Mouse (Mus musculus) lung, postnatal 10 days (tissue): Measurements from ENCODE around the gene Trim28.

Experiments used
- DNase-seq: peaks from one replicate; pipeline ENCODE4 v3.0.0; 2021

Gene Trim28

GRCm38 (mm10) chr7:12998851-12999250 lies at the start of gene Trim28:
Gene Trim28, plus strand, starts transcription at chr7:12999114.
- no peak for DNase-seq

GRCm38 (mm10) chr7:12949872-12950229 lies 49.1 kb upstream of the Trim28 start:
- DNase-seq, result no peak

DNA sequence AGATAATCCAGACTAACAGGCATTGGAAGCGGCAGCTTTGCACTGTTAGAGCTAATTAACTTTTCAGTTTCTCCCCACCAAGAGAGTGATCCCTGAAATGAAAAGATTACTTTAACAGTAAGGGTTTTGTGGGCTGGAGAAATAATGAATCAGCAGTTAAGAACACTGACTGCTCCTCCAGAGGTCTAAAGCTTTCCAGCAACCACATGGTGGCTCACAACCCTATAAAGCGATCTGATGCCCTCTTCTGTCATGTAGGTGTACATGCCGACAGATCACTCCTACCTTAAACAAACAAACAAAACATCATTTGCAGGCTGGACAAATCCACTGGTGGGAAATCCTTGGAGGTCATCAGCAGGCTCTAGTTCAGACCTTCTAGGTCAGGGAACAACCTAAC lies 44.0 kb upstream of the Trim28 start:
- DNase-seq, result no peak

DNA sequence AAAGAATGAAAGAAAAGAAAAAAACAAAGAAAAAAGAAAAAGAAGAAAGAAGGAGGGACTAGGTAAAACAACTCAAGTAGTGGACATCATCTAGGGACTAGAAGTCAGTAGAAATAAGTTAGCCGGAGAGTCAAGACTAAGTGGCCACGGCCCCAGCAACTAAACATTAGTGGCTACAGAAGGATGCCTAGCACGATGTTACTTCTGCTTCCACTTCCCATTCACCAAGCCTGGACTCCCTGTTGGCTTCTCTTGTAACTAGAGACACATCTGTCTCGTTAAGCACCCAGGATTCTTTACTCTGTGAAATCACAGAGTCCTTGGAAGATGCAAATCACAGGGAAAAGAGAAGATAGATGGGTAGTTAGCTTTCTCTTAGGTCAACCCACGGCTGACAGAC lies 41.4 kb upstream of the Trim28 start:
- DNase-seq, result no peak

- DNase-seq, result no peak
These were observed 40.0 kb upstream of the Trim28 start for GRCm38 (mm10) chr7:12958948-12959347.

DNA sequence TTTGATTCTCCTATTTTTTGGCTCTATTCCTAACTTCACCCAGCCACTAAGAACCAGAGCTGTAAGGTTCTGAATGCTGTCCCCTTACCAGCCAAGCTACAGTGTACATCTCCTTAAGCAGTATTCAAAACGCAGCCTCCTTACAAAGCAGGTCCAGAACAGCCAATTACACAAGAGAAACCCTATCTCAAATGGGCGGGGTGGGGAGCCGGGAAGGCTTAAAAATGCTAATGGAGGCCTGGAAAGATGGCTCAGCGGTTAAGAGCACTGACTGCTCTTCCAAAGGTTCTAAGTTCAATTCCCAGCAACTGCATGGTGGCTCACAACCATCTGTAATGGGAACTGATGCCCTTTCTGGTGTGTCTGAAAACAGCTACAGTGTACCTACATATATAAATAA lies 39.2 kb upstream of the Trim28 start:
- DNase-seq, result no peak

DNA sequence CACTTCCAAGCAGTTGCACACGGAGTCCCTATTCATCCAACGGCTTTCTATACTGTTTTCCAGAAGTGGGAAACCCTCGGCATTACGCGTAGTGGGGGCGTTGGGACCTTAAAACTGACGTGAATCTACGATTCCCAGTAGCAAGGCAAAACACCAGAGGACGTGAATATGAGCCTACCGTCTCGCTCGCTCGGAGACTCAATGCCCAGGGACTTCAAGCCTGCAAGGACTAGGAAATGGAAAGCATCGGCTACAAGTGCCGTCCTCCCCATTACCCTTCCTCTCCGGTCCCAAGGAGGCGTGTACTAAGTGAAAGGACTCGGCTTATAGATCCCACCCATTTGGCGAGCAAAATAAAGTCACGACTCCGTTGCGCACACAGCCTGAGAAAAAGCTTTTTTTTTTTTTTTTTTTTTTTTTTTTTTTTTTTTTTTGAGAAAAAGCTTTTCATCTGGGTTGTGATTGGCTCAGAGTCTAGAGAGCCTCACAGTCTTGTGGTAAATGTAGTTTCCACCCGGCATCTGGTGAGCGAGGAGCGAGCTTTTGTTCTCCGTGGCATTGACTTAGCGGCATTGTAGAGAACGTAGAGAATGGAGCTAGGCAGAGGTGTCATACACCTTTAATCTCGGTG lies 37.3 kb upstream of the Trim28 start:
- DNase-seq, result peak; percentile 75

DNA sequence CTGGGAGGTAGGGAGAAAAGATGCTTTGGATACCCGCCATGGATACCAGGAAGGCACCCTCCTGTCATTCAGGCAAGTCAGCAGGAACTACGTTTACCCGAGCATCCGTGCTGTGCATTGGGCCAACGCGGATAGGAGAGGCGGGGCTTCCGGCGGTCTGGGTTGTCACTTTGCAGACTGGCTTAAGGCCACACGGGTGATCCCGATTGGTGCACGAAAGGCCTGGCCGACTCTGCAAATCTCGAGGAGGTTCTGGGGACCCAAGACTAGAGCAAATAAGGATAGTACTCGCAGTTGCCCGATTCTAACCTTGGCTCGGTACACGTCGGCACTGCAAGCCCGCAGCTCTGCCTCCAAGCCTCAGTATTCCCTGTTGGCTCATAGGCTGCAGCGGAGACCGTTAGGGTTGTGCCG lies 33.2 kb upstream of the Trim28 start, which contains the start of gene Zfp324:
Gene Zfp324, plus strand, starts transcription at position 161 of the 414 bp plus-strand sequence.
- peak; percentile 96 for DNase-seq

- DNase-seq, result peak; percentile 64
These were observed 32.6 kb upstream of the Trim28 start for GRCm38 (mm10) chr7:12966104-12966845.

- DNase-seq, result no peak
These were observed 28.0 kb upstream of the Trim28 start for GRCm38 (mm10) chr7:12970906-12971305.

GRCm38 (mm10) chr7:12977682-12978389 lies 21.1 kb upstream of the Trim28 start, which contains the start of gene Zfp446:
Gene Zfp446, plus strand, starts transcription at chr7:12977848.
- peak; percentile 99 for DNase-seq

DNA sequence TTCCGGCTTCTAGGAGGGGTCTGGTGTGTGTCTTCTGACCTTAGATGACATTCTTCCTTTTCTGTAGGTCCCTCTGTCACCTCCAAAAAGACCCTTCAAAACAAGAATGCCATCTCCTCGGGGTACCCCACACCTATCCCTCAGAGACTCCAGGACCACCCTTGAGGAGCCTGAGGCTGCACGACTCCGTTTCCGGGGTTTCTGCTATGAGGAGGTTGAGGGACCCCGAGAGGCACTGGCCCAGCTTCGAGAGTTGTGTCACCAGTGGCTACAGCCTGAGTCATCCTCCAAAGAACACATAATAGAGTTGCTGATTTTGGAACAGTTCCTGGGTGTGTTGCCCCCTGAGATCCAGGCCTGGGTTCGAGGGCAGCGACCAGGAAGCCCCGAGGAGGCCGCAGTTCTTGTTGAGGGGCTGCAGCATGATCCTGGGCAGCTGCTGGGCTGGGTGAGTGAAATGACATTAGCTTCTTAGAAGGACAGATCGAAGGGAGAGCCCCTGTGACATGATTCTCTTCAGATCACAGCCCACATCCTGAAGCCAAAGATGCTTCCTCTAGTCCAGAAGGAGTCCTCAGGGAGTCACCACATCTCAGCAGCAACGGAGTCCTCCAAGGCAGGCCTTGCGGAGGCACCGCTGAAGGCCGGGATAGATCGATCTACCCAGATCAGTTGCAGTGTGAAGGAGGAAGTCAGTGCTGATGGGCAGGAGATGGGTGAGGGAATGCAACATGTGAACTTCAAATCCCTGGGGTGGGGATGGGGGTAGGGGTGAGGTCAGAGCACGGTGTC lies 19.8 kb upstream of the Trim28 start:
- peak; percentile 3 for DNase-seq

DNA sequence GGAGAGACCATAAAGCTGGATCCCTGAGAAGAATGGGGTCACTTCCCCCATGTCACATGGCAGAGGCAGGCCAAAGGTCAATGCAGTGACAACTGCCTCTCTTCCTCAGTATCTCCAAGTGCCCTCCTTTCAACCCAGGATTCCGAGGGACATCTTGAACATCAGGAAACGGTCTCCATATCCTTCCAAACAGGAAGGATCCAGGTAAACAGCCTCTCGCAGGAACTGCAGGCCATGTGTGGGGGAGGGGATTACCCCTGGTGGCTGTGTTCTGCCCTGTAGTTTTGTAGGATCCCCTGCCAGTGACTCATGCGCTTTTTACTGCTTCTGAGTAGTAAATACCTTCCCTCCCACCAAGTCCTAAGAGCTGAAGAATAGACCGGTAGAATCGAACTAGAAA lies 19.1 kb upstream of the Trim28 start:
- peak; percentile 50 for DNase-seq

DNA sequence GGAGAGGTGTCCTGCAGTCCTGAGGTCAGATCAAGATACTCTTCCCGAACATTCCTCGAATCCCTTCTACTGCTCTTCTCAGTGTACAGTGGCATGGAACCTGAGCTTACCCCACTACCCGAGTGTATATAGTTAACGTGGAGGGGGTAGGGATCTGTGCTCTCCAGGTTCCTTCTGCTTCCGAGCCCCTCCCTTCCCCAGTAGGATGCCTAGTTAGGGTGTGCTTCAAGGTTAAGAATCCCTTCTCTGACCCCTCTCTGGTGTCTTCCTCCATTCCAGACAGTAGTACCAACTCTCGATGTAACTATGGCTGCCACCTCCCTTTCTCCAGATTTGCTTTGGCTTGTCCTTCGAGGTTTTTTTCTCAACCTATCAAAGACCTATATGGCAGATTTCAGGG lies 18.6 kb upstream of the Trim28 start:
- no peak for DNase-seq

DNA sequence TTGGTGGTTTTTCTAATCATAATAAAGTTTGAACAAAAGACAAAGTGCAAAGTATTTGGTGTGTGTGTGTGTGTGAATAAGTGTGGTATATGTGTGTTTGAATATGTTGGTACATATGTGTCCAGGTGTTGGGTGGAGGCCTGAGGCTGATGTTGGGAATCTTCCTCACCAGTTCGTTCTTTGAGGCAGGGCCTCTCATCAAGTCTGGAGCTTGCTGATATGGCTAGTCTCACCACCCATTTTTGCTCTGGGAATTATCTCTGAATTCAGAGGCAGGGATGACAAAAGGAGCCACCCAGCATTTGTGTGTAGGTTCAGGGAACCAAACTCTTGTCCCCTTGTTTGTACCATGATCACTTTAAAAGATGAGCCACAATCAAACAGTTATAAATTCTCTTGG lies 13.2 kb upstream of the Trim28 start:
- no peak for DNase-seq

- no peak for DNase-seq
These were observed 12.0 kb upstream of the Trim28 start for GRCm38 (mm10) chr7:12986906-12987305.

DNA sequence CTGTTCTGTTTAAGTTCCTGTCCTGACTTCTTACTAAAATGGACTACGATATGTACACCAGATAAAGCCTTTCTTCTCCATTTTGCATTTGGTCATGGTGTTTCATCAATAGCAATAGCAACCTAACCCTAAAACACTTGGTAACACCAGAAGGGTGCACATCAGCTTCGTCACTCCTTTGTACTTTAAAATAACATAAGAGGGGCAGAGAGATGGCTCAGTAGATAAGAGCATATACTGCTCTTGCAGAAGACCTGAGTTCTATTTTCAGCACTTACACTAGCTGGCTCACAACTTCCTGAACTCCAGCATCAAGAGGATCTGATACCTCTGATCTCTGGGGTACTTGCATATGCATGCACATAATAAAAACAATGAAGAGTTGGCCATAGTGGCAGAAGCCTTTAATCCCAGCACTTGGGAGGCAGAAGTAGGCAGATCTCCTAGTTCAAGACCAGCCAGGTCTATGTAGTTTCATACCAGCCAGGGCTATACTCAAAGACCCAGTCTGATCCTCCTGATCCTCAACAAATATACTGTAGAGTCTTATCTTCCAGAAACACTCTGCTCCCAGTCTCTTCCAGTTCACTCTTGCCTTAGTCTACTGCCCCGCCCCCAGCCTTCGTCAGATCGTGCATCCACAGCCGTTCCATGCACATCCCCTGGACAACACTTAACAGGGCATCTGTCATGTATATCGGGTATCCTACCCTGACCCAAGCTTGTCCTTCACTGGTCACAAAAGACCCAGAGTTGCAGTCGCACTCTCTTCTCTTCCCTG lies 11.3 kb upstream of the Trim28 start:
- no peak for DNase-seq

GRCm38 (mm10) chr7:12992222-12992621 lies 6.7 kb upstream of the Trim28 start:
- peak; percentile 54 for DNase-seq

GRCm38 (mm10) chr7:12993148-12993547 lies 5.8 kb upstream of the Trim28 start:
- DNase-seq, result no peak

DNA sequence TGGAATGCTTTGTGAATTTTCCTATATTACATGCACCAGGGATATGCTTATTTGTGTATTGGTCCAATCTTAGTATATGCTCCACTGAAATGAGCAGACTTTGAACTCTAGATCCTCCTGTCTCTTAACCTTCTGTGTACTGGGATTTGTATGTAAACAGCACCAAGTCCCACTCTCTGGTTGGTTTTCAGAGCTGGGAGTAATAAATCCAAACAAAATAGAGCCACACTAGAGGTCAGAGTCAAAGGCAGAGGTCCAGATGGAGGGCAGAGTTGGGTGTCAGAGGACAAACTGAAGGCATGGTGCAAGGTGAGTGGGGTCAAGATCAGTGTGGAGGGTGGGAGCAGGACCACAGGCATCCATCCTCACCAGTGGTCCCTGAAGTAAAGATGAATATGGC lies 3.1 kb upstream of the Trim28 start:
- DNase-seq, result no peak

- DNase-seq, result no peak
These were observed 1.7 kb upstream of the Trim28 start for GRCm38 (mm10) chr7:12997230-12997629.

- DNase-seq, result no peak
These were observed 861 bp upstream of the Trim28 start, which contains the start of gene Slc27a5 for GRCm38 (mm10) chr7:12998053-12998452. Gene Slc27a5, minus strand, starts transcription at chr7:12998192.
